Mouse (Mus musculus) layer of hippocampus, postnatal 10 days (tissue): ENCODE data around the gene Fhad1. TPM values are rescaled to one million over a fixed set of nuclear protein-coding genes. Genes with fewer than 3 reads are reported as not detected.

Experiments
- DNase-seq, 2 experiments: peaks; one replicate each; pipeline ENCODE4 v3.0.0; 2021; ENCODE audit warnings: low spot score in 2 of 2
- total RNA-seq, 2 experiments: library from RNA; stranded (reverse); gene quantifications; 2 replicates each; pipeline ENCODE4 v1.2.3; 2021

The Fhad1 gene
- total RNA-seq, 2 experiments from 2014 or later, result 2.1 to 3.5 TPM

- DNase-seq, result no peak
Observed at GRCm38 (mm10) chr4:141981475-141981874, 33.4 kb downstream of the Fhad1 start.

DNA sequence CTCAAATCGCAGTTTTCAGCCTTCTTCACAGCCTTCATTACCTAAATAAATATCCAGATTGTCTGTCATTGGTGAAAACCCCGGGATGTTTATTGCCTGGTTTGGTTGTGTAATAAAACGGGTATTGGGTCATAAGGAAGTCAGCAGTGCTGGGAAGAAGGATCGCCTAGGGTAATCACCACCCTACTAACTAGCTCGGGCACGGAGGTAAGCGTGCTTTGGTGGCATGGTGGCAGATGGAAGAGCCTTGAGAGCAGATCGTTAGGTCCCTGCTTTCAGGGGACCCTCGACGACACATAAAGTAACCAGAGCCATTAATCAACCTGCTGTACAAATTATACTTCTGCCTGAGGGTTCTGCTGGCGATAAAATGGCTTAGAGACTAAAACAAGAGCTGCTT is 36.3 kb downstream of the Fhad1 start:
- DNase-seq, result no peak

DNA sequence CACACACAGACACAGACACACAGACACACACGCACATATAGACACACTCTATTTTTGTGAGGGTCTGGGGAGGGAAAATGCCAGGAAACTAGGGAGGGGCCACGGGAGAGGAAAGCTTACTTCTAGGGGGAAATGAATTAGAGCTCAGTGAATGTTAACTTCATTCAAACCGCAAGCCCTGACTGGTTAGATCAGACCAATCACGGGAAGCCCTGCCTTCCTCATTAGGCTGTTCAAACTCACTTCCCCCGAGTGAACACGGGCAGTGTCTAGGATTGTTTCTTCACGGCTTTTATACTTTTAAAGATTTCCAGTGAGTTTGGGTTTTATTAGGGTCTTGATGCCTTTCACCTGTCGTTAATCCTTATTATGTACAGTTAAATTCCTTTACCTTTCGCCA is 37.5 kb downstream of the Fhad1 start:
- DNase-seq, result no peak

- DNase-seq, result peak; percentile 58 to 68
Observed at GRCm38 (mm10) chr4:141976163-141976562, 38.7 kb downstream of the Fhad1 start.

- DNase-seq, result peak; percentile 63 to 69
Observed at GRCm38 (mm10) chr4:141964575-141964974, 50.3 kb downstream of the Fhad1 start.

- no peak for DNase-seq
Observed at GRCm38 (mm10) chr4:141963907-141964306, 51.0 kb downstream of the Fhad1 start.

DNA sequence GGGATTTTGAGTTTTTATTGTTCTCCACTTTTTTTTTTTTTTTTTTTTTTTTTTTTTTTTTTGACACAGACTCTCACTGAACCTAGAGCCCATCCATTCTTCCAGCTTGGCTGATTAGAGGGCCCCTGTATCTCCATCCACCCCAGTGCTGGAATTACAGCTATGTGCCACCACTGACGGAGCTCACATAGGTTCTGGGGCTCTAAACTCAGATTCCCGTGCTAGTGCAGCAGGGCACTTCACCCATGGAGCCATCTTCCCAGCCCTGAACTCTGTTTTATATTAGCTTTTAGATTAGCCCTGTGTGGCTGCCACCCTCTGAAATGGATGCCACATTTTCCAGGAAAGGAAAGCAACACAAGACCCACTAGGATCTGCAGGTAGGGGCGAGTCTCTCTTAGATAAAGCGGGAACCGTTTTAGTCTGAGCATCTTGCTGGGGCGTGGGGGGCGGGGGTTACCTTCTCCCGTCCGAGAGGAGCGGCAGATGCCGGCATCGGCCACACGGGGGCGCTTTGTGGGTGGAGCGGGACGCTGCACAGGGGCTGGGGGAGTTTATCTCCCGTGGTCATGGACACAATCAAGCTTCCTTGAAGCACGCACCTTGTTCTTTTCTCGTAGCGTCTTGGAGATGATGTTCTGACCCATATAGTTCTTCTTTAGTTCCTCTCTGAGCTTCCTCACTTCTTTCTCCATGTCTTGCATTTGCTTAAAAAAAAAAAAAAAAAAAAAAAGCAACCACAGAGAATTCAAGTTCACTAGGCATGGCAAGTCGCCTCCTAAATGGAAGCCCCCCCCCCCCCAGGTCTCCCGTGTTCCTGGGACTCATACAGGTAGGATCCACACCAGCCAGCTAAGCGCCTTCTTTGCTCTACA is 51.8 kb downstream of the Fhad1 start:
- peak; percentile 69 to 73 for DNase-seq

GRCm38 (mm10) chr4:141960037-141960436 is 54.8 kb downstream of the Fhad1 start:
- no peak for DNase-seq

DNA sequence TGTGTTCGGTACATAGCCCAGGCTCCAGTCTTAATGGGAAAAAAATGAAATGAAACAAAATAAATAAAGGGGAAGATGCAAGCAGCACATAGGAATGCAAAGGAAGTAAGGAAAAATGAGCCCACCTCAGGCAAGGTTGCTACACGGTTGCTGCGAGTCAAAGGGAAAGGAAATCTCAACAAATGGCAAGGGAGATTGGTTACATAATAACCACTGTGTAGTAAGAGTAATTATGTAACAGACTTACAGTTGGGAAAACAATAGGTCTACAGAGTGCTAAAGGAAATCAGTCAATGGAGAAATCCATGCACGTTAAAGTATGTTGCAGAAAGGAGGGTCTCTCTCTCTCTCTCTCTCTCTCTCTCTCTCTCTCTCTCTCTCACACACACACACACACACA is 55.3 kb downstream of the Fhad1 start:
- no peak for DNase-seq

GRCm38 (mm10) chr4:141958614-141959375 is 56.1 kb downstream of the Fhad1 start:
- no peak for DNase-seq

GRCm38 (mm10) chr4:141958188-141958587 is 56.7 kb downstream of the Fhad1 start:
- DNase-seq, result peak; percentile 90 to 91

DNA sequence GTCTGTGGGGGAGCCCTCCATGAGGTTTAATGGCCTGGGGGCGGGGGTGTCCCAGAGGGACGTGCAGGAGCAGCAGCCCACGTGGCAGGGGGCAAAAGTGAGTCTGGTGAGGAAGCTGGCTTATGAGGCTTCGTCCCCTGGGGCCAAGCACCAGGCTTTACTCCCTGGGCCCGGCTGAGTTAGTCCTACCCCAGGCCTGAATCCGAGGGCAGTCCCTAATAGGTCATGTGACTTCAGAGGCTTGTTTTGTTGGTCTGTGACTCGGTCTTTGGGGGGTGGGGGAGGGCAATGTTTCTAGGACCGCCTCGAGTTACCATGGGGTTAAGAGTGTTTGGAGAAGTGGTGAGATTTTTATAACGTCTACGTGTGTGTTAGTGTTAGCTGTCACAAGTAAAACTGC is 57.1 kb downstream of the Fhad1 start:
- no peak for DNase-seq

GRCm38 (mm10) chr4:141956931-141957330 is 58.0 kb downstream of the Fhad1 start:
- no peak for DNase-seq

DNA sequence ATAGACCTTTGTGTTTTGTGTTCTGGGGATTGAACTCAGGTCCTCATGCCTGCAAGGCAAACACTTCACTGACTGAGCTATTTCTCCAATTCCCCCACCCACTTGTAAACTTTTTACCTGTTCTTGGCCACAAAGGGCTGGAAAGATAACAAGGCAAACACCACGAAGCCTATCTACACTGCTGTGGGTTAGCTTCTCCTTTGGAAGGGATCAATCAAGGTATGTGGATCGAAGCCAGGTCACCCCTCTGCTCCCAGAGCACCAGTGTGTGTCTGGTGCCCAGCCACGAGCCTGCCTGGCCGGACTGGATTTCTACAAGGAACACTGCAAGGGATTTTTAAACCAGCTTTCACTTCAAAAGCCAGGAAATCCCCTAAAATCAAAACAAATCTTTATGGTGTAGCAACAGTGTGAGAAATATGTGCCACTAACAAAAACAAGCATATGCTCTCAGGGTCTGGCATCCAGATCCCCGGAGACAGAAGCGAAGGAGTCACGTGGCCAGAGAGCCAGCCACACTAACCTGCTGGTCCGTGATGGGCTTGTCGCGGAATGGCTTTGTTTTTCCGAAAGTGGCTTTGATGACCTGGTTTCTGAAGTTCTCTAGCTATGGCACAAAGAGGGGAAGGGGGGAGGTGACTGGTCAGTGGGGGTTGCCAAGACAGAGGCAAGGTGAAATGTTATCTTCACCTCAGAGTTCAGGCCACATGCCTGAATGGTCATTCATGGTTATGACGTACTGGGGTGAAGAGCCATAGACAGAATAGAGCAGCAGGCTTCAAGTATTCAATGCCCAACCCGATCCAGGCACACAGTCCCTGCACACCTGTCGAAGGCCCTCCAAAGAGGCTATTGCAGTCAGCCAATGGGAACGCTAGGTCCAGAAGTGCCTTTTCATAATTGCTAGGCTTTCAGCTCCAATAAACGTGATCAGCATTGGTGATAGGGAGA is 59.8 kb downstream of the Fhad1 start:
- no peak for DNase-seq

DNA sequence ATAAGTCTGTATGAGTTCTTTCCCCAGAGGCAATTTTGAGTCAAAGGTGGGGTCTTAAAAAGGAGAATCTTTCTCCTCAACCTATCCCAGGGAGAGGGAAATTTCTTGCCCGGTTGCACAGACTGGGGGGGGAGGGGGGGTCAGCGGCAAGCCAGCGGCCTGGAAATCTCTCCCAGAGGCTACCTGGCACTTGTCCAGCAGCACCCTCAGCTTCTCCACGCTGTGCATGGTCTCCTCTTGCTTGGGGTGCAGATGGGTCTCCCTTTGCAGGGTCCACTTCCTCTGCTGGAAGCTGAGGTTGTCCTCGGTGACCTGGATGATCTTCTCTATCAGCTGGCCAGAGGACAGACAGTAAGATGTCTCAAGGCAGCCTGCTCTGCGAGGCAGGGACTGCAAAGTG is 61.0 kb downstream of the Fhad1 start:
- no peak for DNase-seq

- DNase-seq, result no peak
Observed at GRCm38 (mm10) chr4:141953291-141953690, 61.6 kb downstream of the Fhad1 start.

GRCm38 (mm10) chr4:141952824-141953223 is 62.1 kb downstream of the Fhad1 start:
- no peak for DNase-seq

GRCm38 (mm10) chr4:141952114-141952513 is 62.8 kb downstream of the Fhad1 start:
- no peak for DNase-seq

DNA sequence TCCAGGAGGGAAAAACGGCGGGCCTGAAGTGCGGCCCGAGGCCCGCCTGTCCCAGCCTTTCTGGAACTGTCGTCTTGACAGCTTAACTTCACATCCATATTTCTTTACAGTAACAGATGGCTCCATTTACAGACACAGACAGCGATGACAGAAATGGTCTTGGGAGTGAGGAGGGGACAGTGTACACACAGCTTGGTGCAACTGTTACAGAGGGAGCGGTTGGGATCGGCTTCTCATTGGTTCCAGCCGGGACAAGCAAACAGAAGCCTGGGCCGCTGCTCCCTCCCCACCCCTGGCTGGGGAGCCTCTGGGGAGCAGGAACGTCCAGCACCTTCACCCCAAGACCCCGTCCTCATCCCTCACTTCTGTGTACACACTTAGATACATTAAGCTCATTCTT is 65.4 kb downstream of the Fhad1 start:
- no peak for DNase-seq

DNA sequence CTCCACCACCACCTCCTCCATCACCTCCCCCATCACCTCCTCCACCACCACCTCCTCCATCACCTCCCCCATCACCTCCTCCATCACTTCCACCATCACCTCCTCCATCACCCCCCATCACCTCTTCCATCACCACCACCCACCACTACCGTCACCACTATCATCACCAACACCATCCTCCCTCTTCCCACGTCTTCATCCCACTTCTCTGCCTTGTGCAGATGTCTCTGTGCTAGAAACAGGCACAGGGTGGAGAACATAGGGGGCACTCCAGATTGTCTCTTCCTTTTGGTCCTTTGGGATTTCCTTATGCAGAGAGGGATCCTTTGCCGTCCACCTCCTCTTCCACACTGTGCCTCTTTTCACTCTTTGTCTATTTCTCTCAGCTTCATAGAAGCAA is 66.1 kb downstream of the Fhad1 start:
- no peak for DNase-seq

DNA sequence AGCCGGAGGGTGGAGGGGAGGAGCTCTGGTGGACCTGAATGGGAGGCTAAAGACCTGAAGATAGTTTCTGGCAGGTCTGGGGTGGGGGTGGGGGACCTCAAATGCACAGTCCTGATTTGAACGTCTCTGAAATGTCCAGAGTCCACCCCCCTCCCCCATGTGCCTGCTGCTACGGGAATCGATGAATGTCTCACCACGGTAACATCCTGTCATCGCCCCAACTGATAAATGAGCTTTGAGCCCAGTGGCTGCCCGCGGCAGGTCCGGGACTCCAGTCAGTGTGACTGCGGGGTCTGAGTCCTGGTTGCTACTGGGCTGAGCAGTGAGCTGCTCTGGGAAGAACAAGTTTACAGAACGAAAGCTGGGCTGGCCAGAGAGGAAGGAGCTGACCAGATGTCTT is 72.5 kb downstream of the Fhad1 start:
- DNase-seq, result no peak
